Mouse (Mus musculus): ENCODE data around the gene Pik3r2.

The Pik3r2 gene

GRCm38 (mm10) chr8:70773410-70773809, 3.1 kb downstream of the Pik3r2 start:
- no peak for DNase-seq (ENCODE audit: low read depth, low spot score)

DNA sequence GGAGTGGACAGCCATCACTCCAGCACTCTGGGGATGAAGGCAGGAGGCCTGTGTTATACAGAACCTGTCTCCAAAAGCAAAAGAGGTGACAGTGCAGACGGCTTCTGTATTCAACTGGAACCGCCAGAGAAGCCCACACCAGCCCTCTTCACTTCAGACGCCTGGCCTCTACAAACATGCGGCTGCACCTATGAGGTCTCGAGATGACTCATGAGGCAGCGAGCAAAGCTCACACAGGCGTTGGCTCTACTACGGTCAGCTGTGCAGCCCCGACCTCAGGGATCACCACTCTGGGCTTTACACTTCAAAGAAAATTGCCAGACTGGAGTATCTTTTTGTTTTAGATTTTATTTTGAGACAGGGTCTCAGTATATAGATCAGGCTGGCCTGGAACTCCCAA, 3.6 kb downstream of the Pik3r2 start:
- DNase-seq (ENCODE audit: low read depth, low spot score) = no peak

DNA sequence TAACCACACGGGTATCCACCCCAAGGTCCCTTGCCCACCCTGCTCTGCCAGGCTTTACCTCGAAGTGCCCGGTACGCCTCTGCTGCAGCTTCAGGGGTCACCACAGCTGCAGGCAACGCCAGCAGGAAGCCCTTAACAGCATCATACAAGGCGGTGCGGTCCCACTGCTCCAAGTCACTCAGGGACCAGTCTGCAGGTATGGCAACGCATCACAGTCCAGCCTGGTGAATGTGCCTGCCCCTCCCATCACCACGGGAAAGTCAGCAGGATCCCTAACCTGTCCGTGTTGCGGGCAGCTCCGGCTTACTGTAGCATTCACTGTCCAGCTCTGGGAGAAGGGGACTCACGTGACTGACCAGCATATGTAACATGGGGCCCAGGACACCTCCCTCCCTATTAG, 4.4 kb downstream of the Pik3r2 start:
- DNase-seq (ENCODE audit: low read depth, low spot score) = no peak

GRCm38 (mm10) chr8:70771217-70771616, 5.3 kb downstream of the Pik3r2 start:
- DNase-seq (ENCODE audit: low read depth, low spot score) = no peak

- DNase-seq (ENCODE audit: low read depth, low spot score) = no peak
Measured at GRCm38 (mm10) chr8:70770748-70771147, 5.8 kb downstream of the Pik3r2 start.

GRCm38 (mm10) chr8:70769858-70770257, 6.7 kb downstream of the Pik3r2 start:
- DNase-seq (ENCODE audit: low read depth, low spot score) = no peak

GRCm38 (mm10) chr8:70769359-70769758, 7.2 kb downstream of the Pik3r2 start:
- DNase-seq (ENCODE audit: low read depth, low spot score) = peak; percentile 71

GRCm38 (mm10) chr8:70768956-70769355, 7.6 kb downstream of the Pik3r2 start:
- DNase-seq (ENCODE audit: low read depth, low spot score) = no peak

GRCm38 (mm10) chr8:70768231-70768776, 8.2 kb downstream of the Pik3r2 start:
- no peak for DNase-seq (ENCODE audit: low read depth, low spot score)

DNA sequence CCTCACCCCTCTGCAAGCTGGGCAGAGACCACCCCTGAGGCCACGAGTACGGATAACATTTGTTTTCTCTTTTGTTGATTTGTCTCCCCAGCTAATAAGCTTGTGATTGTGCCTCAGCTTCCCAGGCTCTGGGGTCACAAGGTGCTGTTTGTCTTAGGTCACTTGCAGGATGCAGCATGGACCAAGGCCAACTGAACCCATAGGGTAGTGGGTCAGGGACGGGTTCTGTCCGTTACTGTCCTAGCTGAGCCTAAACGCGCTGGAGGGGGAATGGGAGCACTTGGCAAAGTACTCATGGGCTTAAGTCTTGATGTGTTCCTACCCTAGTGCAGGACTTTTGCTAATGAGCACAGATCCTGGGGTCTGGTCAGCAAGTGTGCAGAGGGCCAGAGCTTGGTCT, 9.0 kb downstream of the Pik3r2 start:
- no peak for DNase-seq (ENCODE audit: low read depth, low spot score)

- DNase-seq (ENCODE audit: low read depth, low spot score) = no peak
Measured at GRCm38 (mm10) chr8:70766571-70767440, 9.7 kb downstream of the Pik3r2 start.

DNA sequence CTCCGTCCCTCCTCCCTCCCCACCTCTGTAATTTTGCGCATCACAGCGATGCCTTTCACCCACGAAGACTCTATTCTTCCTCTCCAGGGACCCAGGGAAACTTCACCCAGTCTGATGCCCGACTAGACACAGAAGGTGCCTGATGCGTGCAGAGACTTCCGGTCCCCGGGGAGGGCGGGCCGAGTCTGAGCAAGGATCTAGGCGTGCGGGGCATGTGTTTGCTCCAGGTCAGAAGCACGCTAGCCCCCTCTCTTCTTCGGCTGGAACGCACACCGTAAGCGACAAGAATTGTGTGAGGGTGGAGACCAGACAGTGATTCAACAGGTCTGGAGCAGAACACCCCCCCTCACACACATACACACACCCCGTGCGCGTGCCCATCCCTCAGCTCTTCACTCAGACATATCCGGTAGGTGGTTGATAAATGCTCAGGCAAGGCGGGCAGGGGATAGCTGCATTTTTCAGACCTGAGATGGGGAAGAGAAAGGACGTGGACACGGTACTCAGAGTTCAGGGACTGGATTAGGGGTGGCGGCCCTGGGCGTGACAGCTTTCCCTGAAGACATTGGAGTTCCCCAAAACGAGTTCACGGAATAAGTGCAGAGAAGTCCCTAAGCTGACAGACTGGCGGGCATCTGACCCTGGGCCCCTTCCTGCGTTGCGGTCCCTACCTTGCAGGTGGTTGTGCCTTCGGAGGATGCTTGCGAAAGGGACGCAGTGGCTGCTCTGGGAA, 10.5 kb downstream of the Pik3r2 start:
- DNase-seq (ENCODE audit: low read depth, low spot score) = no peak

DNA sequence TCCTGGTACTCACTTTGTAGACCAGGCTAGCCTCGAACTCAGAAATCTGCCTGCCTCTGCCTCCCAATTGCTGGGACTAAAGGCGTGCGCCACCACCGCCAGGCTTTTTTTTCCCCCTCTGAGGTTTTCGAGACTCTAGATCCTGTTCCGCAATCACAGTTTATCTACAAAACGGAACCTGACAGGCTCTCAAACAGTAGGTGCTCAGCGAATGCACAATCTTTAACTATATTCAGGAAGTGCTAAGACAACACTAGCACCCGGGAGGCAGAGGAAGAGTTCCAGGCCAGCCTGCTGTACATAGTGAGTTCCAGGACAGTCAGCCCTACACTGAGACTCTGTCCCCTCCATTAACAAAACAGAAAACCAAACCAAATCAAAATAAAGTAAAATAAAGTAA, 11.2 kb downstream of the Pik3r2 start:
- no peak for DNase-seq (ENCODE audit: low read depth, low spot score)

DNA sequence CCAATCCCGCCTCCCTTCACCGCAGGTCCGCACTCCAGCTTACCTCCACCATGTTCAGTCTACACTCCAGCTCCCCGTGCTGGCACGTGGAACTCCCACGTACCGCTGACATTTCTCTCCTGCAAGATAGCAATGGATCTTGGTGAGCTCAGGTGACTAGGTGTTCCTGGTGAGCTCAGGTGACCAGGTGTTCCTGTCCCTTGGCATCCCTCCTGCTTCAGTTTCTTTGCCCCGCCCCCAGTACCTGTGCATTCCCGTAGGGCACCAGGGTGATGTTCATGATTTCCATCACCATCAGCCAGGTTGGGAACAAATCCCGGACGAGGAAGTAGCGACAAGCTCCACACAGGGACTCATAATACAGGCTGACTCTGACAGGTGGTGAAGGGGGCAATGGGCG, 11.8 kb downstream of the Pik3r2 start:
- no peak for DNase-seq (ENCODE audit: low read depth, low spot score)

DNA sequence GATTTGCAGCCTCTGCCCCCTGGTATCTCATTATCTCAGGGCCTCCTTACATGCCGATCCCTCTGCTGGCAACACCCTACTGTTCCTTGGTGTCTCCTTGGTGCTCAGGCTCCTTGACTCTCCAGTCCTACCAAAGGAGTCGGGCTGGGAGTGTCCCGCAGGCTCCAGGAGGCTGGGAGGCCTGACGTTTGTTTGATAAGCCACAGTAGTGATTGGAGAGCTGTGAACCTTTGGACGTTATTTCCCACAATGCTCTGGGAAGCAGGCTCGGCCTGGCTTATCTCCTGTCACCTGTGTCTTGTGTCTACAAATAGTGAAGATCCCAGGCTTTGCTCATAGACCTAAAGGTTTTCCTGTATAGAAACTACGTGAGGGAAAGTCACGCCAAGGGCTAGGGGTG, 12.5 kb downstream of the Pik3r2 start:
- no peak for DNase-seq (ENCODE audit: low read depth, low spot score)

- no peak for DNase-seq (ENCODE audit: low read depth, low spot score)
Measured at GRCm38 (mm10) chr8:70763354-70763753, 13.2 kb downstream of the Pik3r2 start.

DNA sequence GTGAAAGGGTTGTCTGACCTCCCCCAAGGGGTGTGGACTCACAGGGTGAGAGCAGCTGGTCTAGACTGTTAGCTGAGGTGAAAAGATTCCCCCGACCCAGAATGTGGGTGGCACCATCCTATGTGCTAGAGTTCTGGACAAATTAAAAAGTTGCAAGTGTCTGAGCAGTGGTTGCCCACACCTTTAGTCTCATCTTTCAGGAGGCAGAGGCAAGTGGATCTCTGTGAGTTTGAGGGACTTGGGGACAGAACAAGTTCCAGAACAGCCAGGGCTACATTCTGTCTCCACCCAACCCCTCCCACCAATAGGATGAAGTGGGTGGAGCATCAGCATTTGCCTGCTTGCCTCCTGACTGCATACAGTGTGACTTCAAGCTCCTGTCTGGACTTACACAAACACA, 14.4 kb downstream of the Pik3r2 start:
- DNase-seq (ENCODE audit: low read depth, low spot score) = no peak

GRCm38 (mm10) chr8:70760775-70761406, 15.6 kb downstream of the Pik3r2 start, which contains the start of gene Mpv17l2:
Mpv17l2 (minus strand) TSS chr8:70760946.
- peak; percentile 97 for DNase-seq (ENCODE audit: low read depth, low spot score)

DNA sequence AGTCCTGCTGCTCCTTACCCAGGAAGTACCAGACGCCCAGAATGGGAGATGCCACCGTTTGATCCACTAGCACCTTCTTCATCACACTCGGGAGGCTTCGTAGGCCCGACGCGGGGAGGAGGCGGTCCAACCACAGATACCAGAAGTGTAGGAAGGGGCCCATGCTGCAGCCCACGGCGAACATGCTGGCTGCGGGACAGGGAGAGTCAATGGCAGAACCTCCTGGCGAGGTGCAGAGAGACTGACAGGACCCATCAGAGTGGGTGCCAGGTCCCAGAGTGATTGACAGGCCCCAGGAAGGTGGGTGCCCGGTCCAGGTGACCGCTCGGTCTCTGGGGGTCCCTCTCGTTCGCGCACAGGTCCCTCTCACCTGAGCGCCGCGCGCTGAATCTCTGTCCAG, 16.2 kb downstream of the Pik3r2 start:
- DNase-seq (ENCODE audit: low read depth, low spot score) = no peak

- DNase-seq (ENCODE audit: low read depth, low spot score) = no peak
Measured at GRCm38 (mm10) chr8:70758616-70759561, 17.6 kb downstream of the Pik3r2 start.

DNA sequence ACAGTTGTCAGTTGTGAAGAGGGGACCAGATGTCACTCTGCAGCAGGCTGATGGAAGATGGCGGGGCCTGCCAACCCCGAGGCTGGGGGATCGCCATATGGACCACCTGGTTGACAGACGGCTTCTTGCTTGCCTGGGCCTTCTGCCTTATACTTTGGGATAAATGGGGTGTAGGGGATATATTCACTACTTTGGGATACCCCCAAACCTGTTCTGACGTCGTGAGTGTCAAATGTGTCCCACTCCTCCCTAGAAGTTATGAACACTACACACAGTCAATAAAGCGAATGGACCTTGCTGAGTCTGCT, 18.3 kb downstream of the Pik3r2 start:
- no peak for DNase-seq (ENCODE audit: low read depth, low spot score)
